Mouse (Mus musculus): ENCODE results near the gene Itgb2.

The Itgb2 gene

GRCm38 (mm10) chr10:77607441-77607840 lies 77.4 kb downstream of the Itgb2 start:
- TF ChIP-seq GATA4 (IDR thresholded peaks at IDR 0.05; ENCODE audit: insufficient replicate concordance, low read length), result no peak

DNA sequence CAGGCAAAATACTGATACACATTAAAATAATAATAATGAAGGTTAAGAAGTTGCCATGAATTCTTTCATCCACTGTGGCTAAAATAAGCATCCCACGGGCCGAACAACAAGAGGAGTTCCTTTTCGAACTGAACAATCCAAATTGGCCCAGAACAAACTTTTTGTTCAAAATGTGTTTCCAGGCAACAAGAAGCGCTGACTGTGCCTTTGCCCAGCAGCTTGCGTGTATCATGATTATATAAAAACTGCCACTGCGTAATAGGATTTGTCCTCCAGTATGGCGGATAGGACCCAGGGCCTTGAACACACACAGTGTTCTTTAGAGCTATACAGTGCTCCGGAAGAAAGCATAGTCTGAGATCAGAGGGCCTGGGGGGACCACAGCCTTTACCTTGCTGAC lies 78.5 kb downstream of the Itgb2 start:
- TF ChIP-seq GATA4 (IDR thresholded peaks at IDR 0.05; ENCODE audit: insufficient replicate concordance, low read length), result no peak

- peak; percentile 78; the same call in 1 of the 2 replicates for TF ChIP-seq GATA4 (IDR thresholded peaks at IDR 0.05; ENCODE audit: insufficient replicate concordance, low read length)
These were observed 80.3 kb downstream of the Itgb2 start for GRCm38 (mm10) chr10:77610221-77610961.

GRCm38 (mm10) chr10:77613409-77613808 lies 83.4 kb downstream of the Itgb2 start:
- TF ChIP-seq GATA4 (IDR thresholded peaks at IDR 0.05; ENCODE audit: insufficient replicate concordance, low read length), result peak; percentile 78; the same call in 1 of the 2 replicates
